15 mouse cellular contexts compared by ENCODE assay signal in genomic region chr9:58047061-58047460, GRCm38 (mm10). TPM values are rescaled to one million over a fixed set of nuclear protein-coding genes. Genes with fewer than 3 reads are reported as not detected.
DNase-seq lines count a peak whose midpoint lies in the region; ATAC-seq and TF ChIP-seq lines count a peak whose summit lies in the region.
"Had no signal": no experiment of that assay in that cellular context is flagged by ENCODE, and none has a peak within 500 bp of the region (broad histone marks: within the 10 kb centered on the region; RNA-seq: fewer than 3 reads in every experiment).

No protein-coding gene starts in this region.

- TF ChIP-seq CTCF in lung, adult 2 months (IDR thresholded peaks at IDR 0.05; ENCODE audit: insufficient read depth, low read length) = no peak
- TF ChIP-seq CTCF in kidney, postnatal 0 days (IDR thresholded peaks at IDR 0.05; ENCODE audit: low read depth) = no peak

- no peak overlapping the region for H3K9ac ChIP-seq in lung, embryonic 16.5 days (ENCODE audit: low read length)
- no peak overlapping the region for H3K9ac ChIP-seq in forebrain, embryonic 12.5 days
- no peak overlapping the region for H3K9ac ChIP-seq in forebrain, embryonic 15.5 days (replicated peaks)
- H3K9ac ChIP-seq in kidney, postnatal 0 days (ENCODE audit: low read depth, low read length) = no peak overlapping the region
- H3K9ac ChIP-seq in liver, embryonic 11.5 days (ENCODE audit: low read depth, low read length) = no peak overlapping the region
- H3K9ac ChIP-seq: hindbrain, embryonic 14.5 days; limb, embryonic 15.5 days; liver, postnatal 0 days had no signal

- peak; percentile 51; the same call in 1 of the 2 replicates for ATAC-seq in lung, embryonic 16.5 days (ENCODE audit: low read depth)
- no peak for ATAC-seq in forebrain, embryonic 12.5 days (ENCODE audit: low FRiP score)
- no peak for ATAC-seq in forebrain, embryonic 15.5 days (replicated peaks)
- no peak for ATAC-seq in kidney, postnatal 0 days (replicated peaks; ENCODE audit: low FRiP score, low read depth)
- ATAC-seq in liver, embryonic 11.5 days (replicated peaks; ENCODE audit: low FRiP score) = no peak
- no peak for ATAC-seq in activated CD4-positive, CD25-positive, alpha-beta regulatory T cell, adult 4 months
- ATAC-seq: liver, postnatal 0 days had no signal

- H3K27me3 ChIP-seq in lung, embryonic 16.5 days (ENCODE audit: control insufficient read depth, insufficient read depth, low read depth, low read length) = peaks cover 3% of the 10 kb centered on the region; the same call in 1 of the 2 replicates
- H3K27me3 ChIP-seq in forebrain, embryonic 12.5 days = peaks cover 18% of the 10 kb centered on the region; the same call in 1 of the 2 replicates
- H3K27me3 ChIP-seq in forebrain, embryonic 15.5 days = no peaks in the 10 kb centered on the region
- no peaks in the 10 kb centered on the region for H3K27me3 ChIP-seq in kidney, postnatal 0 days (ENCODE audit: insufficient read depth, low read length)
- peaks cover 26% of the 10 kb centered on the region for H3K27me3 ChIP-seq in liver, embryonic 11.5 days (replicated peaks; ENCODE audit: control insufficient read depth, insufficient read depth, low read length)

- no peaks in the 10 kb centered on the region for H3K9me3 ChIP-seq in lung, embryonic 16.5 days (ENCODE audit: control insufficient read depth, low read length)
- H3K9me3 ChIP-seq in forebrain, embryonic 12.5 days = no peaks in the 10 kb centered on the region
- H3K9me3 ChIP-seq in forebrain, embryonic 15.5 days = no peaks in the 10 kb centered on the region
- H3K9me3 ChIP-seq in kidney, postnatal 0 days (replicated peaks; ENCODE audit: low read length) = no peaks in the 10 kb centered on the region
- no peaks in the 10 kb centered on the region for H3K9me3 ChIP-seq in liver, embryonic 11.5 days (ENCODE audit: control insufficient read depth, low read length)
- H3K9me3 ChIP-seq: limb, embryonic 15.5 days had no signal

- no peaks in the 10 kb centered on the region for H3K4me1 ChIP-seq in lung, embryonic 16.5 days (replicated peaks; ENCODE audit: control insufficient read depth, insufficient read depth, low read length)
- H3K4me1 ChIP-seq in lung, adult 2 months (ENCODE audit: control insufficient read depth, insufficient read depth, low read length) = no peaks in the 10 kb centered on the region
- peaks cover 97% of the 10 kb centered on the region for H3K4me1 ChIP-seq in forebrain, embryonic 12.5 days
- peaks cover 85% of the 10 kb centered on the region for H3K4me1 ChIP-seq in forebrain, embryonic 15.5 days
- 0 out of 2 replicates have a peak, but pooled peaks cover 2% of the 10 kb centered on the region for H3K4me1 ChIP-seq in kidney, postnatal 0 days (replicated peaks; ENCODE audit: insufficient read depth, low read length)
- peaks cover 4% of the 10 kb centered on the region for H3K4me1 ChIP-seq in liver, embryonic 11.5 days (replicated peaks; ENCODE audit: control insufficient read depth, insufficient read depth, low read length)

- H3K4me2 ChIP-seq in lung, embryonic 16.5 days (ENCODE audit: low read depth, low read length) = no peak overlapping the region
- no peak overlapping the region for H3K4me2 ChIP-seq in forebrain, embryonic 12.5 days
- H3K4me2 ChIP-seq in forebrain, embryonic 15.5 days (replicated peaks) = no peak overlapping the region
- H3K4me2 ChIP-seq in kidney, postnatal 0 days (ENCODE audit: low read length) = no peak overlapping the region
- no peak overlapping the region for H3K4me2 ChIP-seq in liver, embryonic 11.5 days
- H3K4me2 ChIP-seq: heart, embryonic 11.5 days; hindbrain, embryonic 14.5 days; limb, embryonic 15.5 days had no signal

- no peak overlapping the region for H3K4me3 ChIP-seq in lung, embryonic 16.5 days (ENCODE audit: low read length)
- no peak overlapping the region for H3K4me3 ChIP-seq in lung, adult 2 months (replicated peaks; ENCODE audit: extremely low read depth, low read depth, low read length)
- no peak overlapping the region for H3K4me3 ChIP-seq in forebrain, embryonic 12.5 days (replicated peaks)
- no peak overlapping the region for H3K4me3 ChIP-seq in forebrain, embryonic 15.5 days
- H3K4me3 ChIP-seq in kidney, postnatal 0 days (replicated peaks; ENCODE audit: low read depth, low read length) = no peak overlapping the region
- no peak overlapping the region for H3K4me3 ChIP-seq in liver, embryonic 11.5 days (ENCODE audit: low read depth, low read length)
- H3K4me3 ChIP-seq: erythroblast, embryonic 14.5 days; limb, embryonic 15.5 days had no signal

- no peaks in the 10 kb centered on the region for H3K36me3 ChIP-seq in lung, embryonic 16.5 days (ENCODE audit: control insufficient read depth, insufficient read depth, low read length)
- H3K36me3 ChIP-seq in forebrain, embryonic 12.5 days (replicated peaks) = no peaks in the 10 kb centered on the region
- no peaks in the 10 kb centered on the region for H3K36me3 ChIP-seq in forebrain, embryonic 15.5 days
- H3K36me3 ChIP-seq in kidney, postnatal 0 days (ENCODE audit: insufficient read depth, low read length) = no peaks in the 10 kb centered on the region
- H3K36me3 ChIP-seq in liver, embryonic 11.5 days (ENCODE audit: control insufficient read depth, insufficient read depth, low read length) = no peaks in the 10 kb centered on the region
- H3K36me3 ChIP-seq: limb, embryonic 15.5 days had no signal

- no peak overlapping the region for H3K27ac ChIP-seq in lung, embryonic 16.5 days (ENCODE audit: low read length)
- peak overlapping the region; percentile 95 for H3K27ac ChIP-seq in forebrain, embryonic 12.5 days
- H3K27ac ChIP-seq in forebrain, embryonic 15.5 days (replicated peaks) = peak overlapping the region; percentile 92; the same call in 1 of the 2 replicates
- H3K27ac ChIP-seq in kidney, postnatal 0 days = no peak overlapping the region
- no peak overlapping the region for H3K27ac ChIP-seq in liver, embryonic 11.5 days (ENCODE audit: low read depth, low read length)
- H3K27ac ChIP-seq: hindbrain, embryonic 14.5 days; limb, embryonic 15.5 days had no signal

- WGBS in lung, embryonic 16.5 days = 52% methylated on average over 10 of the region's 10 CpGs
- 45% methylated on average over 10 of the region's 10 CpGs for WGBS in lung, adult 2 months
- 85% methylated on average over 10 of the region's 10 CpGs for WGBS in forebrain, embryonic 12.5 days
- WGBS in forebrain, embryonic 15.5 days = 84% methylated on average over 10 of the region's 10 CpGs
- 61% methylated on average over 10 of the region's 10 CpGs for WGBS in kidney, postnatal 0 days
- WGBS in liver, embryonic 11.5 days = 33% methylated on average over 10 of the region's 10 CpGs

- DNase-seq in lung, adult 2 months = no peak
- DNase-seq in kidney, postnatal 0 days (ENCODE audit: low spot score) = peak; percentile 29
- no peak for DNase-seq in liver, embryonic 11.5 days (ENCODE audit: low spot score)
- DNase-seq: cerebellum, postnatal 36 days; heart, postnatal 14 days; liver, postnatal 0 days; thymus, postnatal 25 days had no signal

- TF ChIP-seq POLR2A in lung, adult 2 months (IDR thresholded peaks at IDR 0.05; ENCODE audit: borderline replicate concordance, extremely low read depth, low read depth, low read length) = no peak

RNA-seq across cellular contexts. Expression of gene Stra6, which starts 16.5 kb away (rescaled TPM):
- 1.0 TPM in 2 replicates for polyA plus RNA-seq in lung, embryonic 16.5 days (2015; fragmentation: Nextera tagmentation; extraction: Ambion mirVana)
- polyA plus RNA-seq in lung, adult 2 months (2012; rRNA removed) = 0.65 and 0.68 TPM in 2 replicates
- 10.7 and 11.6 TPM in 2 replicates for polyA plus RNA-seq in forebrain, embryonic 12.5 days (2016; fragmentation: Nextera tagmentation; extraction: Ambion mirVana)
- 8.7 and 10.8 TPM in 2 replicates for polyA plus RNA-seq in forebrain, embryonic 15.5 days (2015; fragmentation: Nextera tagmentation; extraction: Ambion mirVana)
- polyA plus RNA-seq in kidney, postnatal 0 days (2015; fragmentation: Nextera tagmentation; extraction: Ambion mirVana) = 12.2 and 13.2 TPM in 2 replicates
- 5.9 and 7.2 TPM in 2 replicates for polyA plus RNA-seq in liver, embryonic 11.5 days (2014; fragmentation: Nextera tagmentation; extraction: Ambion mirVana)
- 1 to 10 TPM; 3.1 to 3.8 TPM for polyA plus RNA-seq in activated CD4-positive, CD25-positive, alpha-beta regulatory T cell, adult 4 months (2017; shearing (Covaris generic))
- polyA plus RNA-seq: erythroblast, embryonic 14.5 days; liver, postnatal 0 days had no signal

RNA-seq across cellular contexts. Expression of gene Cyp11a1, which starts 40.9 kb away (rescaled TPM):
- 0.58 and 0.74 TPM in 2 replicates for polyA plus RNA-seq in lung, embryonic 16.5 days (2015; fragmentation: Nextera tagmentation; extraction: Ambion mirVana)
- polyA plus RNA-seq in lung, adult 2 months (2012; rRNA removed) = 0.15 and 0.28 TPM in 2 replicates
- 0.19 and 0.45 TPM in 2 replicates for polyA plus RNA-seq in forebrain, embryonic 12.5 days (2016; fragmentation: Nextera tagmentation; extraction: Ambion mirVana)
- polyA plus RNA-seq in forebrain, embryonic 15.5 days (2015; fragmentation: Nextera tagmentation; extraction: Ambion mirVana) = 0.31 and 0.45 TPM in 2 replicates
- 0.31 and 0.64 TPM in 2 replicates for polyA plus RNA-seq in kidney, postnatal 0 days (2015; fragmentation: Nextera tagmentation; extraction: Ambion mirVana)
- polyA plus RNA-seq in liver, embryonic 11.5 days (2014; fragmentation: Nextera tagmentation; extraction: Ambion mirVana) = 0.10 TPM in 1 of 2 replicates, not detected in the other
- polyA plus RNA-seq in activated CD4-positive, CD25-positive, alpha-beta regulatory T cell, adult 4 months (2017; shearing (Covaris generic)) = not detected
- polyA plus RNA-seq: heart, embryonic 11.5 days had no signal

Comparison
In these comparisons a context has a peak if more than half of its experiments do, and no peak if none do; other contexts are left out.
1. H3K27ac ChIP-seq: peak in forebrain, embryonic 12.5 days (single experiment) and forebrain, embryonic 15.5 days (single experiment); none in lung, embryonic 16.5 days (single experiment), kidney, postnatal 0 days (single experiment) and liver, embryonic 11.5 days (single experiment).